Mouse (Mus musculus) lung, embryonic 16.5 days (tissue): ENCODE measurements around the gene Lrba. TPM values are rescaled to one million over a fixed set of nuclear protein-coding genes. Genes with fewer than 3 reads are reported as not detected.

Experiments
- ATAC-seq: fragments of 200-750 bp; cut with Nextera tagmentation; 2 replicates; pipeline ENCODE4 v1.8.0; 2017; ENCODE audit warnings: low read depth, mild to moderate bottlenecking, moderate library complexity
- H3K27ac ChIP-seq: fragments of 300-500 bp; sonication (generic); 2 replicates; pipeline ENCODE4 v1.5.1; 2014; ENCODE audit warnings: mild to moderate bottlenecking, control low read depth, low read length
- H3K27me3 ChIP-seq: fragments of 300-500 bp; sonication (generic); 2 replicates; pipeline ENCODE4 v1.6.1; 2014; ENCODE audit warnings: low read depth, low read length, mixed read lengths; ENCODE audit not compliant: control insufficient read depth, insufficient read depth
- H3K36me3 ChIP-seq: fragments of 300-500 bp; sonication (generic); 2 replicates; pipeline ENCODE4 v1.6.1; 2014; ENCODE audit warnings: low read length; ENCODE audit not compliant: control insufficient read depth, insufficient read depth
- H3K4me1 ChIP-seq: fragments of 300-500 bp; sonication (generic); replicated peaks from 2 replicates; pipeline ENCODE4 v1.6.1; 2014; ENCODE audit warnings: low read length, mixed read lengths; ENCODE audit not compliant: control insufficient read depth, insufficient read depth
- H3K4me2 ChIP-seq: fragments of 300-500 bp; sonication (generic); 2 replicates; pipeline ENCODE4 v1.6.1; 2014; ENCODE audit warnings: low read depth, low read length, control low read depth
- H3K4me3 ChIP-seq: fragments of 300-500 bp; sonication (generic); 2 replicates; pipeline ENCODE4 v1.5.1; 2014; ENCODE audit warnings: mild to moderate bottlenecking, low read length, control low read depth
- H3K9ac ChIP-seq: fragments of 300-500 bp; sonication (generic); 2 replicates; pipeline ENCODE4 v1.6.1; 2014; ENCODE audit warnings: low read length, control low read depth
- H3K9me3 ChIP-seq: fragments of 300-500 bp; sonication (generic); 2 replicates; pipeline ENCODE4 v1.6.1; 2016; ENCODE audit warnings: low read length; ENCODE audit not compliant: control insufficient read depth
- WGBS: fragments of 180-500 bp; shearing (Covaris S2); extraction: QIAGEN DNeasy Blood & Tissue Kit; methylation state at CpG from one replicate; pipeline ENCODE4 v1.1.7; 2014; 5-methylcytosine and 5-hydroxymethylcytosine counted together
- polyA plus RNA-seq: library from polyadenylated mRNA; unstranded; fragments of >200 nt; fragmentation: Nextera tagmentation; extraction: Ambion mirVana; gene quantifications from 2 replicates; pipeline ENCODE4 v1.2.1, GENCODE M21; 2015

Gene Lrba
- polyA plus RNA-seq, 1 experiment from 2014 or later = 3.4 TPM

DNA sequence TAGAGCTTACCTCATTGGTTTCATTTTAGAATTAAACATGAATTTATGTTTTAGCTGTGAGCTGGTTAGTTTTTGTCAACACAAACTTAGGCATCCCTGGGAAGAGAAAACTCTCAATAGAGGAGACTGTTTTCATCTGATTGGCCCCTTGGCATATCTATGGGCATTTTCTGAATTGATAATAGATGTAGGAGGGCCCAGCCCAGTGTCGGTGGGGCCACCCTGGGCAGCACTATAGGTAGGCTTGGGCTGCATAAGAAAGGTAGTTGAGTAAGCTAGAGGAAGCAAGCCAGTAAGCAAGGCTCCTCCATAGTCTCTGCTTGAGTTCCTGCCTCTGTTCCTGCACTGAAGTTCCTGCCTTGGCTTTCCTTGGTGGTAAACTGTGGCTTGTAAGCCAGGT, 26.7 kb downstream of the Lrba start:
- H3K36me3 ChIP-seq = no peaks in the 10 kb centered on the region
- H3K27ac ChIP-seq = no peak overlapping the region
- 94% methylated on average over 1 of the region's 1 CpGs for WGBS
- no peaks in the 10 kb centered on the region for H3K27me3 ChIP-seq
- no peaks in the 10 kb centered on the region; the same call in 1 of the 2 replicates for H3K4me1 ChIP-seq
- no peak overlapping the region for H3K9ac ChIP-seq
- H3K4me3 ChIP-seq = no peak overlapping the region
- H3K9me3 ChIP-seq = no peaks in the 10 kb centered on the region
- no peak overlapping the region for H3K4me2 ChIP-seq
- no peak for ATAC-seq

DNA sequence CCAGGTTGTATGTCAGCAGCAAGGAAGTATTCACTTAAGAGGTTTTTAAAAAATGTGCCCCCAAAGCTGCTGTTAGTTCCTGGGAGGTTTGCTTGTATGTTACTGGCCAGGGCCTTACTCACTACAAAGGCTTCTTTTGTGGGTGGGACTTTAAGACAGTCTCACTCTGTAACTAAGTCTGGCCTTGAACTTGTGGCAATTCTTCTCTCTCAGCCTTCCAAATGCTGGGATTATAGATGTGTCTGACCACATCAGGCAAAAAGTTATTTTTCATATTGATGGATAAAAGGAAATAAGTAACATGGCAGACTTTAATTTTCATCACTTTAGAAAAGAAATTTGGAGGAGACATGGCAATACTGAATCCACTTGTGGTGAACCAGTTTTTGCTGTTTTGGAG, 28.1 kb downstream of the Lrba start:
- no peaks in the 10 kb centered on the region; the same call in 1 of the 2 replicates for H3K4me1 ChIP-seq
- no peak overlapping the region for H3K4me3 ChIP-seq
- no peaks in the 10 kb centered on the region for H3K36me3 ChIP-seq
- no peaks in the 10 kb centered on the region for H3K9me3 ChIP-seq
- H3K27me3 ChIP-seq = no peaks in the 10 kb centered on the region
- no peak overlapping the region for H3K4me2 ChIP-seq
- H3K27ac ChIP-seq = no peak overlapping the region
- H3K9ac ChIP-seq = no peak overlapping the region
- no peak for ATAC-seq

DNA sequence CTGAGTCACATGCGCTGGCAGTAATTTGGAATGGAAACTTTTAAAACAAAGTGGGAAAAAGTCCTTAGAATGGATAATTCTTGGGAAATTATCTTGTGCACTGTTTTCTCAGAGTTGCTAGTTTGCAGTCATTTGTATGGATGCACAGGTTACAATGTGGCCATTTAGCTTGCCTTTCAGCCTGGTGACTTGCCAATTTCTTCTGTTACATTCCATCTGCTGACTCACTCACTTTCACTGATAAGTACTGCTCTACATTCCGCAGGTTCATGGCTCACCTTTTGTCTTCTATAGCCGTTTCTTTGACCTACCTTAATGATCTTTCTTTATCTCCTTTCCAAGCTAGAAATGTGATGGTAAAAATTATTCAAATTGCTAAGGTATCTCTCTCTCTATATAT, 28.6 kb downstream of the Lrba start:
- H3K9ac ChIP-seq = no peak overlapping the region
- H3K4me1 ChIP-seq = no peaks in the 10 kb centered on the region; the same call in 1 of the 2 replicates
- ATAC-seq = 0 out of 2 replicates have a peak, but pooled peaks have one; percentile 60
- no peaks in the 10 kb centered on the region for H3K36me3 ChIP-seq
- H3K27me3 ChIP-seq = no peaks in the 10 kb centered on the region
- H3K27ac ChIP-seq = no peak overlapping the region
- H3K4me2 ChIP-seq = no peak overlapping the region
- 47% methylated on average over 3 of the region's 3 CpGs for WGBS
- no peaks in the 10 kb centered on the region for H3K9me3 ChIP-seq
- no peak overlapping the region for H3K4me3 ChIP-seq

DNA sequence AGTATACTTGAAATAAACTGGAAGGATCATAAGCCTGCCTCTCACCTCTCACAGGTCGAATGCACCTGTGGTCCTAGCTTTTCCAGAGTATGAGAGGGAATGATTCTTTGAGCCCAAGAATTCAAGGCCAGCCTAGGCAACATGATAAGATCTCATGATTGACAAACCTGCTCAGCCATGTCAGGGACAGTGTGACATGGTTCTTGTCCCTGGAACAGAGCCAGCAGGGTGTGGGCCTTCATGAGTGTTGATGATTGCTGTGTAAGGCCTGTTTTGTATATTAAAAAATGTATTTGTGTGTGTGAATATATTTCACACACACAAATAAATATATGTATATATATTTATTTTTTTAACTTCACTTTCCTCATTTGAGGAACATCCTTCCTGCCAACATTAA, 29.3 kb downstream of the Lrba start:
- Histone ChIP-seq H3K27me3 (no peaks in the 10 kb centered on the region), H3K9me3 (no peaks in the 10 kb centered on the region), H3K27ac (no peak overlapping the region), H3K4me3 (no peak overlapping the region), H3K4me2 (no peak overlapping the region), H3K36me3 (no peaks in the 10 kb centered on the region), H3K4me1 (no peaks in the 10 kb centered on the region; the same call in 1 of the 2 replicates), H3K9ac (no peak overlapping the region)
- ATAC-seq = no peak
- 50% methylated on average over 1 of the region's 1 CpGs for WGBS

DNA sequence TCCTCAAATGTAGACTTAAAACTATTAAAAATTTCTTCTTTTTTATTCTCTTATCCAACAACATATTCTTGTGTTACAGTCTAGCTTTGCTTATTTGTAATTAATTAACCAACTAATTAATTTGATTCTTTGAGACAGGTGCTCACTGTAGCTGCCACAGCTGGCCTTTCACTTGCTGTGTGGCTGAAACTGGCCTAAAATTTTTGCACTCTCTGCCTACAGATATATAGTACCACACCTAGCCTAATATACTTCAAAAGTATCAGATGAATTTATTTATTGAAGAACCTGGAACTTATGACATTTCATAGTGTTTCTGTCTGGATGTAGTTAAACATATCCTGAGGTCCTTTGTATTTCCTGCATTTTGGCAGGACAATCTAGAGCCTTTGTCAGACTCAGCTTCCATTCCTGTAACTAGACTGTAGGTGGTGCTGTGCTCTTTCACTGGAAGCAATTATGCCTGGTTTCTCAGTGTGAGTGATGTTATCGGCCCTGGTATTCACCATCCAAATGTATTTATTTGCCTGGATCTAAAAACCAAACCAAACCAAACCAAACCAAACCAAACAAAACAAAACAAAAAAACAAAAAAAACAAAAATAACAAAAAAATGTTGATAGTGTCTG, 43.7 kb downstream of the Lrba start:
- Histone ChIP-seq H3K36me3 (no peaks in the 10 kb centered on the region), H3K9me3 (no peaks in the 10 kb centered on the region), H3K4me1 (no peaks in the 10 kb centered on the region), H3K4me3 (no peak overlapping the region), H3K9ac (no peak overlapping the region), H3K27me3 (no peaks in the 10 kb centered on the region), H3K4me2 (no peak overlapping the region), H3K27ac (no peak overlapping the region)
- 0 out of 2 replicates have a peak, but pooled peaks have one; percentile 34 for ATAC-seq
- WGBS = 5% methylated on average over 1 of the region's 1 CpGs

DNA sequence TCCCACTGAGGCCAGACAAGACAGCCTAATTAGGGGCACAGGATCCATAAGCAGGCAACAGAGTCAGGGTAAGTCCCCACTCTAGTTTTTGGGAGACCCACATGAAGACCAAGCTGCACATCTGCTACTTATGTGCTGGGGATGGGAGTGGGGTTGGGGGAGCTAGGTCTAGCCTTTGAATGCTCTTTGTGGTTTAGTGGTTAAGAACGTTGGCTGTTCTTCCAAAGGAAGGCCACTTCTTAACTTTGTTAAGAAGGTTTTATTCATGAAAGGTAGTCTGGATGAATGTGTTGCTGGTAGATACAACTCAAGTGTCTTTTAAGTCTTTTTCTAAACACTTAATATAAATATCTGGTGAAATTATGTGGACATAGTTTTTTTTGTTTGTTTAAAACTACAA, 51.2 kb downstream of the Lrba start:
- Histone ChIP-seq H3K36me3 (no peaks in the 10 kb centered on the region), H3K4me3 (no peak overlapping the region), H3K9me3 (no peaks in the 10 kb centered on the region), H3K9ac (no peak overlapping the region), H3K27ac (no peak overlapping the region), H3K4me2 (no peak overlapping the region), H3K4me1 (no peaks in the 10 kb centered on the region), H3K27me3 (no peaks in the 10 kb centered on the region)
- 68% methylated on average over 1 of the region's 1 CpGs for WGBS
- ATAC-seq = no peak

DNA sequence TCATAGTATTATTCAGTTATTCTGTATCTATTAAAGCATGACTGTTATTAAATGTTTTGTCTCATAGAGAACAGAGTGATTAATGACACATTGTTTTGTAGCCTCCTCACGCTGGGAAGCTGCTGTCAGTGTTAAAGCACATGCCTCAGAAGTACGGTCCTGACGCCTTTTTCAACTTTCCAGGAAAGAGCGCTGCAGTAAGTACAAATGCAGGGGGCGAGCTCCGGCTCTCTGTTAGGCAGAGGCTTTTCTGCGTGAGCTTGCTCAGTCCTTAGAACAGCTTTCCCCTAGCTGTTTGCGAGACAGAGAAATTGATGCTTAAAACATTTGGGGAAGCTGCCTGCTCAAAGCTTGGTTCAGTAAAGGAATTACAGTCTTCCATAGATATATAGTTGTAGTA, 66.8 kb downstream of the Lrba start:
- Histone ChIP-seq H3K4me1 (no peaks in the 10 kb centered on the region), H3K9ac (no peak overlapping the region), H3K9me3 (no peaks in the 10 kb centered on the region), H3K27ac (no peak overlapping the region), H3K27me3 (no peaks in the 10 kb centered on the region), H3K4me2 (no peak overlapping the region), H3K36me3 (no peaks in the 10 kb centered on the region), H3K4me3 (no peak overlapping the region)
- ATAC-seq = no peak
- 42% methylated on average over 8 of the region's 8 CpGs for WGBS

DNA sequence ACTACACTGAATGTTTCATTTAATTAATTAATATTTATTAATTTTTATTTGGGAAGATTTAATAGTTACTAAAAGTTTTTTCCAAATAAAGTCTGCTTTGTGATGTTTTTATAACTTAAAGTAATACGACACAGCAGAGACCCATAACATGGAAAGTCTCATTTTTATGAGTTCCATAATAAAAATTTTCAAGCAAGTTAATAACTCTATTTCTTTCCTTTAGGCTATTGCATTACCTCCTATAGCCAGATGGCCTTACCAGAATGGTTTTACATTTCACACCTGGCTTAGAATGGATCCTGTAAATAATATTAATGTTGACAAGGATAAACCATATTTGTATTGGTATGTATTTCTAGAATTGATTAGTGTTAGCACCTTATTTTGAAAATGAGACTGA, 70.4 kb downstream of the Lrba start:
- no peak for ATAC-seq
- Histone ChIP-seq H3K36me3 (no peaks in the 10 kb centered on the region), H3K4me1 (no peaks in the 10 kb centered on the region), H3K27me3 (no peaks in the 10 kb centered on the region), H3K9me3 (no peaks in the 10 kb centered on the region), H3K4me3 (no peak overlapping the region), H3K27ac (no peak overlapping the region), H3K9ac (no peak overlapping the region), H3K4me2 (no peak overlapping the region)
- 81% methylated on average over 1 of the region's 1 CpGs for WGBS

DNA sequence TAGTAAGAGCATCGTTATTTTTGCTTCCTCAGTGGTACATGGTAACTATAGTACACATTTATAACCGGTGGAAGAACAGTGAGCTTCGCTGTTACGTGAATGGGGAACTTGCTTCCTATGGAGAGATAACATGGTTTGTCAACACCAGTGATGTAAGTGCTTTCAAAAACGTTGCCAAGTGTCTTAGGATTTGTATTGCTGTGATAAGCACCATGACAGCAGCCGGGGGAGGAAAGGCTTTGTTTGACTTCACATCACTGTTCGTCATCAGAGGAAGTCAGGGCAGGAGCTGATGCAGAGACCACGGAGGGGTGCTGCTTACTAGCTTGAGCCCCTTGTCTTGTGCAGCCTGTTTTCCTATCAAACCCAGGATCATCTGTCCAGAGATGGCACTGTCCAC, 71.7 kb downstream of the Lrba start:
- no peak for ATAC-seq
- H3K27me3 ChIP-seq = no peaks in the 10 kb centered on the region
- no peak overlapping the region for H3K9ac ChIP-seq
- no peak overlapping the region for H3K4me2 ChIP-seq
- no peaks in the 10 kb centered on the region for H3K4me1 ChIP-seq
- no peaks in the 10 kb centered on the region for H3K9me3 ChIP-seq
- H3K4me3 ChIP-seq = no peak overlapping the region
- WGBS = 41% methylated on average over 8 of the region's 8 CpGs
- H3K27ac ChIP-seq = no peak overlapping the region
- no peaks in the 10 kb centered on the region for H3K36me3 ChIP-seq

DNA sequence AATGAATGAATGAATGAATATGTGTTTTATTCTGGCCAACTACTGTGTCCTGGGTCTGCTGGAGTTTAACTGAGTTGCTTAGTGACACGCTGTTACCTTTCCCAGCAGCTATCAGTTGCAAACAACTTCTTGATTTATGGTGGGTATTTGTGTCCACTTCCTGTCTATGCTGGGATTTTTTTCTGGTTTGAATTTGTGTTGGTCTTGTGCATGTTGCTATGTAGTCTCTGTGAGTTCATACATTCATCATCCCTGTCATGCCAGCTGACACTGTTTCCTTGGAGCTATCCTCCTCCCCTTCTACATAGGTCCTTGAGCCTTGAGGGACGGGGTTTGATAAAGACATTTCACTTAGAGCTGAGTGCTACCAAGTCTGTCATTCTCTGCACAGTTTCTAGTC, 84.4 kb downstream of the Lrba start:
- no peaks in the 10 kb centered on the region for H3K27me3 ChIP-seq
- H3K36me3 ChIP-seq = no peaks in the 10 kb centered on the region
- WGBS = 73% methylated on average over 2 of the region's 2 CpGs
- no peaks in the 10 kb centered on the region for H3K9me3 ChIP-seq
- no peak overlapping the region for H3K27ac ChIP-seq
- no peak overlapping the region for H3K4me2 ChIP-seq
- H3K4me1 ChIP-seq = no peaks in the 10 kb centered on the region
- ATAC-seq = no peak
- H3K4me3 ChIP-seq = no peak overlapping the region
- H3K9ac ChIP-seq = no peak overlapping the region
